ENCODE assay signal across 13 mouse cellular contexts in genomic region chr10:22981798-22982197, GRCm38 (mm10).
DNase-seq lines count a peak whose midpoint lies in the region; ATAC-seq lines count a peak whose summit lies in the region.
"Had no signal": no experiment of that assay in that cellular context is flagged by ENCODE, and none has a peak within 500 bp of the region (broad histone marks: within the 10 kb centered on the region; RNA-seq: fewer than 3 reads in every experiment).

No protein-coding gene starts in this region.

- no peak overlapping the region for H3K4me2 ChIP-seq in heart, embryonic 11.5 days
- no peak overlapping the region for H3K4me2 ChIP-seq in midbrain, embryonic 13.5 days (replicated peaks)
- H3K4me2 ChIP-seq: hindbrain, embryonic 12.5 days had no signal

- 34% methylated on average over 6 of the region's 6 CpGs for whole genome bisulfite sequencing in heart, embryonic 11.5 days (ENCODE audit: insufficient replicate concordance)
- 85% methylated on average over 6 of the region's 6 CpGs for WGBS in midbrain, embryonic 13.5 days

- H3K36me3 ChIP-seq in heart, embryonic 11.5 days (ENCODE audit: control insufficient read depth, insufficient read depth, low read length) = no peaks in the 10 kb centered on the region
- H3K36me3 ChIP-seq in midbrain, embryonic 13.5 days = no peaks in the 10 kb centered on the region
- H3K36me3 ChIP-seq: embryonic facial prominence, embryonic 10.5 days; hindbrain, embryonic 12.5 days had no signal

- ATAC-seq in heart, embryonic 11.5 days (replicated peaks; ENCODE audit: insufficient number of reproducible peaks, low FRiP score, low TSS enrichment) = no peak
- ATAC-seq in midbrain, embryonic 13.5 days = no peak

- H3K4me1 ChIP-seq in heart, embryonic 11.5 days (ENCODE audit: control insufficient read depth, insufficient read depth, low read length) = no peaks in the 10 kb centered on the region
- no peaks in the 10 kb centered on the region for H3K4me1 ChIP-seq in midbrain, embryonic 13.5 days (replicated peaks)
- H3K4me1 ChIP-seq: embryonic facial prominence, embryonic 10.5 days; hindbrain, embryonic 12.5 days had no signal

- no peaks in the 10 kb centered on the region for H3K9me3 ChIP-seq in heart, embryonic 11.5 days (replicated peaks; ENCODE audit: control insufficient read depth, low read length)
- no peaks in the 10 kb centered on the region for H3K9me3 ChIP-seq in midbrain, embryonic 13.5 days
- H3K9me3 ChIP-seq: embryonic facial prominence, embryonic 10.5 days; hindbrain, embryonic 12.5 days had no signal

- DNase-seq in heart, adult 18-20 months = peak; percentile 20 to 47
- peak; percentile 38 for DNase-seq in kidney, adult 11 months
- peak; percentile 32 to 39 for DNase-seq in kidney, postnatal 36 days
- DNase-seq in lung, postnatal 25 days (ENCODE audit: low spot score) = peak; percentile 8
- no peak for DNase-seq in adrenal gland, postnatal 25 days
- no peak for DNase-seq in frontal cortex, postnatal 14 days (ENCODE audit: low spot score in 2 of 2)
- DNase-seq: adrenal gland, postnatal 36 days; cerebellum, adult 11-12 months; thymus, adult 18-20 months had no signal

- H3K4me3 ChIP-seq in heart, embryonic 11.5 days (ENCODE audit: low read depth, low read length) = no peak overlapping the region
- H3K4me3 ChIP-seq in midbrain, embryonic 13.5 days (replicated peaks) = no peak overlapping the region
- H3K4me3 ChIP-seq: embryonic facial prominence, embryonic 10.5 days; hindbrain, embryonic 12.5 days had no signal

- no peaks in the 10 kb centered on the region for H3K27me3 ChIP-seq in heart, embryonic 11.5 days (ENCODE audit: control insufficient read depth, insufficient read depth, low read length)
- no peaks in the 10 kb centered on the region for H3K27me3 ChIP-seq in midbrain, embryonic 13.5 days
- H3K27me3 ChIP-seq: hindbrain, embryonic 12.5 days had no signal

- no peak overlapping the region for H3K27ac ChIP-seq in heart, embryonic 11.5 days (ENCODE audit: low read depth, low read length)
- no peak overlapping the region for H3K27ac ChIP-seq in midbrain, embryonic 13.5 days
- H3K27ac ChIP-seq: embryonic facial prominence, embryonic 10.5 days; hindbrain, embryonic 12.5 days had no signal

- no peak overlapping the region for H3K9ac ChIP-seq in heart, embryonic 11.5 days (ENCODE audit: low read depth, low read length)
- H3K9ac ChIP-seq in midbrain, embryonic 13.5 days (replicated peaks) = no peak overlapping the region
- H3K9ac ChIP-seq: hindbrain, embryonic 12.5 days had no signal

Comparison
In these comparisons a context has a peak if more than half of its experiments do, and no peak if none do; other contexts are left out.
1. DNase-seq: peak in heart, adult 18-20 months (2 of 2), kidney, adult 11 months (single experiment), kidney, postnatal 36 days (2 of 2) and lung, postnatal 25 days (single experiment); none in adrenal gland, postnatal 25 days (single experiment) and frontal cortex, postnatal 14 days (0 of 2).